Mouse (Mus musculus): ENCODE measurements around the gene Npl. TPM values are rescaled to one million over a fixed set of nuclear protein-coding genes. Genes with fewer than 3 reads are reported as not detected.
A peak's percentile ranks its signal among the peaks of the same experiment; 100 is the strongest.
"Not testable (repeated sequence)": the region's sequence is repeated elsewhere in the genome, so short reads cannot be mapped to it uniquely, and the experiment has no call there.

Gene Npl
- polyA plus RNA-seq, 1 experiment, result 3.8 TPM

DNA sequence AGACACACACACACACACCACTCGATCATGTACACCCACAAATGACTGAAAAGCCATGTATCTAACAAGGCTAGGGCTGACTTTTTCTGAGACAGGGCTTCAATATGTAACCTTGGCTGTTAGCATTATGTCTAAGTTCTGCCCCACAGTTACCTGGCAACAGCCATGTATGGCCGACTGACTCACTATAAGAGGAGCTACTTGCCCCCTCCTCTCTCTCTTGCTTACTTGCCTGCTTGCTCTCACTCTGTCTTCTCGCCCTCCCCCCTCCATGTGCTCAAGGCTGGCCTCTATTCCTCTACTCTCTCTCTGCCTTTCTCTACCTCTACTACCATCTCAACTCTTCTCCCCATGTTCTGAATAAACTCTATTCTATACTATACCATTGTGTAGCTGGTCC is 9.1 kb downstream of the Npl start:
- DNase-seq, result no peak
- no peaks in the 10 kb centered on the region for H3K27me3 ChIP-seq (ENCODE audit: control insufficient read depth, insufficient read depth, low read length)
- TF ChIP-seq CTCF (IDR thresholded peaks at IDR 0.05; ENCODE audit: borderline replicate concordance, insufficient read depth, low read depth, low read length) (no peak), POLR2A (IDR thresholded peaks at IDR 0.05; ENCODE audit: borderline replicate concordance, insufficient read depth, low read length) (no peak)
- H3K4me3 ChIP-seq (replicated peaks; ENCODE audit: insufficient read depth, low read depth, low read length), result no peak overlapping the region
- 36% methylated on average over 3 of the region's 3 CpGs for WGBS
- H3K27ac ChIP-seq (ENCODE audit: insufficient read depth, low read length), result no peak overlapping the region
- no peaks in the 10 kb centered on the region for H3K4me1 ChIP-seq (ENCODE audit: control insufficient read depth, insufficient read depth, low read length)

DNA sequence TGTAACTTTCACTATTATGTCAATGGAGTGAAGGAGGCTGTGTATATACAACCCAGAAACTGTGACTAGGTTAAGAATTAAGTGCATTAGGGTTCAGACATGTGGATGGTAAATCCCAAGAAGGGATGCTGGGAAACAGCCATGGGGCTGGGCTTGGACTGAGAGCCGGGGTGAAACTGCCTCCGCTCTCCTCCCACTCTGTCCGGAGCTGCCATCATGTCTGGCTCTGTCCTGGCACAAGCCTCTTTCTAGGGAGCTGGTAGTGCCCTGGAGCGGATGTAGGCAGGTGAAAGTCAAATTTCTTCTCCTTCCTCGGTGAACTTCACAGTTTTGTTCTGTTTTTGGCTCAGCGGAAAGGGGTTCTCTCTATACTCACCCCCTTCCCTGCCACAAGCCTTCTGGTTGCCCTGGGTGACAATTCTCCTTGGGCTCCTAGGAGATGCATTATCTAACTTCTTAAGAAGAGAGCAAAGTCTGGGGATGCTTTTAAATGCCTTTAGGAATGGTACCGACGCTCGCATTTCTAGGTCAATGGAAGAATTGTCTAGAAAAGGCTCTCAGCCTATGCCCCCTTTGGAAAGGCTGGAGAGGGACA is 10.0 kb downstream of the Npl start:
- peak in 1 of 2 experiments; percentile 6 for DNase-seq
- no peaks in the 10 kb centered on the region for H3K27me3 ChIP-seq (ENCODE audit: control insufficient read depth, insufficient read depth, low read length)
- no peaks in the 10 kb centered on the region for H3K4me1 ChIP-seq (ENCODE audit: control insufficient read depth, insufficient read depth, low read length)
- H3K4me3 ChIP-seq (replicated peaks; ENCODE audit: insufficient read depth, low read depth, low read length), result no peak overlapping the region
- no peak overlapping the region for H3K27ac ChIP-seq (ENCODE audit: insufficient read depth, low read length)
- TF ChIP-seq POLR2A (IDR thresholded peaks at IDR 0.05; ENCODE audit: borderline replicate concordance, insufficient read depth, low read length), result no peak
- 25% methylated on average over 9 of the region's 9 CpGs for WGBS

DNA sequence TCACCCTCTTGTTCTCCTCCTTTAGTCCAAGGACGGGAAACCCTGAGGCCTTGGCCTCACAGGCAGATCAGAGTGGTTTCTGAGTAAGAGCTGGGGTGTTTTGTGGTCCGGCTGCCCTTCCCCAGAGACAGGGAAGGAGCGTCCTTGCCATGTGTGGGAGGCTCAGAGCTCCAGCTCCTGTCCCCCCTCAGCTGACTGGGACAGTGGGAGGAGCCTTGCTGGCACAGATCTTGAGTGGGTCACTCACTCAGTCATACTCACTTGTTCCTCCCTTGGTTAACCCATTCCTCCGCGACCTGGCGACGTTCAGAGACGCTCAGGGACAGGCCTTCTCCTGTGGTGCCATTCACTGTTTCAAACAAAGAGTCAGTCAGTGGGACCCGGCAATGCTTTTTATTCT is 14.2 kb downstream of the Npl start:
- no peaks in the 10 kb centered on the region for H3K27me3 ChIP-seq (ENCODE audit: control insufficient read depth, insufficient read depth, low read length)
- no peak overlapping the region for H3K27ac ChIP-seq (ENCODE audit: insufficient read depth, low read length)
- no peaks in the 10 kb centered on the region for H3K4me1 ChIP-seq (ENCODE audit: control insufficient read depth, insufficient read depth, low read length)
- no peak for TF ChIP-seq CTCF (IDR thresholded peaks at IDR 0.05; ENCODE audit: borderline replicate concordance, insufficient read depth, low read depth, low read length)
- TF ChIP-seq POLR2A (IDR thresholded peaks at IDR 0.05; ENCODE audit: borderline replicate concordance, insufficient read depth, low read length), result no peak
- DNase-seq, result peak in 1 of 2 experiments; percentile 30
- H3K4me3 ChIP-seq (replicated peaks; ENCODE audit: insufficient read depth, low read depth, low read length), result no peak overlapping the region
- 36% methylated on average over 9 of the region's 9 CpGs for WGBS

DNA sequence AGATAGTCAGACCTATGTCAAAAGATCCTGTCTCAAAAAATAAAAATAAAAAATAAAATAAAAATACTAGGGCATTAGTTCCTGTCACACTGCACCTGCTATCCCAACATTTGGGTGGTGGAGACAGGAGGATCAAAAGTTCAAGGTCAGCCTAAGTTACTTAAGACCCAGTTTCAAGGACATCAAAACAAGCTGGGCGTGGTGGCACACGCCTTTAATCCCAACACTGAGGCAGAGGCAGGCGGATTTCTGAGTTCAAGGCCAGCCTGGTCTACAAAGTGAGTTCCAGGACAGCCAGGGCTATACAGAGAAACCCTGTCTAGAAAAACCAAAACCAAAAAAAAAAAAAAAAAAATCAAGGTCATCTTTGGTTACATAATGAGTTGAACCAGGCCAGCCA is 16.9 kb downstream of the Npl start:
- H3K27me3 ChIP-seq (ENCODE audit: control insufficient read depth, insufficient read depth, low read length); DNase-seq; H3K27ac ChIP-seq (ENCODE audit: insufficient read depth, low read length); H3K4me1 ChIP-seq (ENCODE audit: control insufficient read depth, insufficient read depth, low read length); H3K4me3 ChIP-seq (replicated peaks; ENCODE audit: insufficient read depth, low read depth, low read length): not testable (repeated sequence)
- 94% methylated on average over 3 of the region's 3 CpGs for WGBS

DNA sequence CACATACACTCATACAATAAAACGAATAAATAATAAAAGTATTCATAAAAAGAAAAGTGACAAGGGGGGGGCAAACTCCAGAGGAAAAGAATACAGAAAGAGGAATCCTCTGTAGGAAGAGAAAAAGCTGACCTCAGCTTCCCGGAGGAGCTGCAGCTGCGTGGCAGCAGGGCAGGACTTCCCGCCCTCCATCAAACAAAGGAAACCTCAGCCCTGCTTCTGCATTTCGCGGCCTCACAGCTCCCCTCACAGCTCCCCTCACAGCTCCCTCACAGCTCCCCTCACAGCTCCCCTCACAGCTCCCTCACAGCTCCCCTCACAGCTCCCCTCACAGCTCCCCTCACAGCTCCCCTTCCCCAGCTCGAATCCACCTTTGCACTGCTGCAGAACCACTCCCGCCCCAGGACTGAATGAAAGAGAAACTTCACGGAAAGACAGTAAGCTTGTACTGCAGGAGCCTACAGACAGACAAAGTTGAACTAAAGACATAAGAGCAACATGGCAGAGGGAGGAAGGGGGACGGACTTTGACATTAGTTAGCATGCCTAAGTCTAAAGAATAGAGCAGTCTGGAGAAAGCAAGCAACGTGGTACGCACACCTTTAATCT is 17.5 kb downstream of the Npl start:
- no peak overlapping the region for H3K27ac ChIP-seq (ENCODE audit: insufficient read depth, low read length)
- TF ChIP-seq CTCF (IDR thresholded peaks at IDR 0.05; ENCODE audit: borderline replicate concordance, insufficient read depth, low read depth, low read length) (no peak), POLR2A (IDR thresholded peaks at IDR 0.05; ENCODE audit: borderline replicate concordance, insufficient read depth, low read length) (no peak)
- no peak for DNase-seq
- H3K4me1 ChIP-seq (ENCODE audit: control insufficient read depth, insufficient read depth, low read length), result no peaks in the 10 kb centered on the region
- 27% methylated on average over 12 of the region's 12 CpGs for WGBS
- no peak overlapping the region for H3K4me3 ChIP-seq (replicated peaks; ENCODE audit: insufficient read depth, low read depth, low read length)
- no peaks in the 10 kb centered on the region for H3K27me3 ChIP-seq (ENCODE audit: control insufficient read depth, insufficient read depth, low read length)

DNA sequence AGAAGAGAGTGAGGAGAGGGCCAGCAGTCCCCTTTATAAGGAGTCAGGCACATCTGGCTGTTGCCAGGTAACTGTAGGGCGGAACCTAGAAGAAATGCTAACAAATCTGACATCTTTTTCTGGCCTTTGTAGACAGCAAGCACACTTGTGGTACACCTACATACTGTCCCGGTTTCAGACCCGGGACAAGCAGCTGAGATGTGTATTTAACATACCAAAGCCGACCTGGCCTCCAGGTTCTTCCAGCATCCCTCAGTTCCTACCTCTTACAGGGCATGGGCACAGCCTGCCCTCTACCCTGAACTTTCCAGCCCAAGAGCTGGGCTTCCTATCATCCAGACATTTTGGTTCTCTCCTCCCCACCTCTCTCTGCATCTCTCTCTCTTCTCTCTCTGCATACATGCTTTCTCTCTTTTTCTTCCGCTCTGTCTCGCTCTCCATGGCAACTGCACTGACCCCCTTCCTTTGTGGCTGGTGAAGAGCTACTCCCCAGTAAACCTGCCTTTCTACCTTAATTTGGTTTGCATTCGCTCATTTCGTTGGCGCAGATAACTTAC is 18.1 kb downstream of the Npl start:
- TF ChIP-seq CTCF (IDR thresholded peaks at IDR 0.05; ENCODE audit: borderline replicate concordance, insufficient read depth, low read depth, low read length) (no peak), POLR2A (IDR thresholded peaks at IDR 0.05; ENCODE audit: borderline replicate concordance, insufficient read depth, low read length) (no peak)
- H3K27me3 ChIP-seq (ENCODE audit: control insufficient read depth, insufficient read depth, low read length), result no peaks in the 10 kb centered on the region
- H3K4me1 ChIP-seq (ENCODE audit: control insufficient read depth, insufficient read depth, low read length), result no peaks in the 10 kb centered on the region
- H3K4me3 ChIP-seq (replicated peaks; ENCODE audit: insufficient read depth, low read depth, low read length), result no peak overlapping the region
- WGBS, result 27% methylated on average over 9 of the region's 9 CpGs
- no peak for DNase-seq
- H3K27ac ChIP-seq (ENCODE audit: insufficient read depth, low read length), result no peak overlapping the region

DNA sequence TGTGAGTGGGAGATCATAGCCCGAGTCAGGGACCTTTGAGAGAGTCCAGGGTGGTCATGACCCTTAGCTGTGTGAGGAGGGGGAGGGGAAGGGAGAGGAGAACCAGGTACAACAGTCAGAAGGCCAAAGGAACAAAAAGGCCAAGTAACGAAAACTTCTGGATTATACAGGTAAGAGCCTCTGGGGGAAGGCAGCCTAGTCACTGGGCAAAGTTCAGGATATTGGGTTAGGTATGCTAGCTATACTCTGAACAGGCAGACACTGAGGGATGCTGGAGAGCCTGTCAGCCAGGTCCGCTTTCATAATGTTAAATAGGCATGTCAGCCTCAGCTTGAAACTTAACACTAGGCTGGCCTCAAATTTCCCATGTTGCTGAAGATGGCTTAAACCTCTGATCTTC is 27.7 kb downstream of the Npl start:
- no peak overlapping the region for H3K4me3 ChIP-seq (replicated peaks; ENCODE audit: insufficient read depth, low read depth, low read length)
- H3K27ac ChIP-seq (ENCODE audit: insufficient read depth, low read length), result no peak overlapping the region
- no peaks in the 10 kb centered on the region for H3K27me3 ChIP-seq (ENCODE audit: control insufficient read depth, insufficient read depth, low read length)
- TF ChIP-seq POLR2A (IDR thresholded peaks at IDR 0.05; ENCODE audit: borderline replicate concordance, insufficient read depth, low read length) (no peak), CTCF (IDR thresholded peaks at IDR 0.05; ENCODE audit: borderline replicate concordance, insufficient read depth, low read depth, low read length) (no peak)
- WGBS, result 62% methylated on average over 3 of the region's 3 CpGs
- DNase-seq, result no peak
- H3K4me1 ChIP-seq (ENCODE audit: control insufficient read depth, insufficient read depth, low read length), result no peaks in the 10 kb centered on the region

DNA sequence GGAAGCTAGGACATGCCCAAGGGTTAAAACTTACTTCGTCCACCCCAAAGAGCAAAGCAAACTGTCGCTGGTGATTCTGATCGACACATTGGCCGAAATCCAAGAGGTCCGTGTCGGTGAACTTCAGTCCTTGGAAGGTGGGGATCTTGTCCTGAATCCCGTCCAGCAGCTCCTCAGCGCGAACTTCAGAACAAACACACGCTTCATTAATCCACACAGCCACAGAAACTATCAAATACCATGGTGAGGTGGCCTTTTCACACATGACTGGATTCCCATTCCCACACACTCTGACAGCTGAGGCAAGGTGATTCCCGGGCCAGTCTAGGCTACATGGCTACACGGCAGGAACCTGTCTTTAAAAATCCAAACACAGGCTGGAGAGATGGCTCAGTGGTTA is 34.5 kb downstream of the Npl start:
- Histone ChIP-seq H3K27me3 (ENCODE audit: control insufficient read depth, insufficient read depth, low read length) (no peaks in the 10 kb centered on the region), H3K27ac (ENCODE audit: insufficient read depth, low read length) (no peak overlapping the region), H3K4me1 (ENCODE audit: control insufficient read depth, insufficient read depth, low read length) (no peaks in the 10 kb centered on the region), H3K4me3 (replicated peaks; ENCODE audit: insufficient read depth, low read depth, low read length) (no peak overlapping the region)
- TF ChIP-seq POLR2A (IDR thresholded peaks at IDR 0.05; ENCODE audit: borderline replicate concordance, insufficient read depth, low read length) (no peak), CTCF (IDR thresholded peaks at IDR 0.05; ENCODE audit: borderline replicate concordance, insufficient read depth, low read depth, low read length) (no peak)
- 12% methylated on average over 12 of the region's 12 CpGs for WGBS
- no peak for DNase-seq

All from cerebellum, adult 2 months (tissue).